Mouse (Mus musculus) erythroblast, adult 5-6 weeks (primary cell): ENCODE data around the gene Card10. TPM values are rescaled to one million over a fixed set of nuclear protein-coding genes. Genes with fewer than 3 reads are reported as not detected.

Experiments used
- ATAC-seq: replicated peaks from 2 replicates; pipeline ENCODE4 v1.8.0; 2016; ENCODE audit warnings: moderate number of reproducible peaks, mild to moderate bottlenecking, moderate TSS enrichment, inconsistent platforms; ENCODE audit not compliant: poor library complexity, low FRiP score, severe bottlenecking
- total RNA-seq, 2 experiments: library from RNA; stranded (forward) in 1 of 2; stranded (reverse) in 1 of 2; fragments of 150-400 nt in 1 of 2; fragments of 200-764, 138-1000 nt in 1 of 2; gene quantifications; 2 replicates each; pipeline versions ENCODE4 v1.2.3 to v1.2.4; 2015 to 2017; ENCODE audit warnings: low replicate concordance in 2 of 2

Card10 gene
- total RNA-seq, 2 experiments from 2014 or later: 0.58 TPM; not detected in 1

DNA sequence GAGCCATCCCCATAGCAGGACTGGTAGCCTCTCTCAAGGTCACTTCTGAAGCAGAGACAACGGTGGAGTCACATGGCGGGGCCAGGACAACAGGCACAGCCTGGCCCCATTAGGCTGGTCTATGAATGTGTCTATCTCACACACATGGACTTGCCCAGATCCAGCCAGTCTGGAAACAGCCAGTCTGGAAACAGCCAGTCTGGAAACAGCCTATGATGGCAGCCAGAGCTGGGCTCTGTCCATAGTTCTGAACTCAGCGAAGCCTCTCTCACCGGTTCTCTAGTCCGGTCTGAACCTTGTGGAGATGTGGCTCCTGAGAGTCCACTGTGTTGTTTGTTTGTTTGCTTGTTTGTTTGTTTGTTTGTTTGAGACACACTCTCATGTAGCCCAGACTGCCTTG, 53.0 kb downstream of the Card10 start:
- ATAC-seq: no peak

DNA sequence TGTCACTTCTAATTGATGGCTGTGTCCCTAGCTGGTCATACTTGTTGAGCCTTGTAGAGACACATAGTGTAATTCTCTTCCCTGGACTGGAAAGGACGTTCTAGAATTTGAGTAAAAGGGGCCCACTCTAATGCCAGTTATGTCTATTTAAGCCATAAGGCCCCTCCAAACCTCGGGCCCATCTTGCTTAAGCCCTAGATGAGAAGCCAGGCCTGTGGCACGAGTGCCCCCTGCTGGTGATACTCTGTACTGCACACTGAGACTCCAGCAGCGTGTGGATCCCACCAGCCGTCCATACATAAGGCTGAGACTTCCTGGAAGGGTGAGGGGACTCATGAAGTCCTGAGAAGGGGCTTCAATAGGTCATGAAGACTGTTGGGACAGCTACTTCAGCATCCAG, 58.6 kb downstream of the Card10 start:
- peak; percentile 60; the same call in 1 of the 2 replicates for ATAC-seq

DNA sequence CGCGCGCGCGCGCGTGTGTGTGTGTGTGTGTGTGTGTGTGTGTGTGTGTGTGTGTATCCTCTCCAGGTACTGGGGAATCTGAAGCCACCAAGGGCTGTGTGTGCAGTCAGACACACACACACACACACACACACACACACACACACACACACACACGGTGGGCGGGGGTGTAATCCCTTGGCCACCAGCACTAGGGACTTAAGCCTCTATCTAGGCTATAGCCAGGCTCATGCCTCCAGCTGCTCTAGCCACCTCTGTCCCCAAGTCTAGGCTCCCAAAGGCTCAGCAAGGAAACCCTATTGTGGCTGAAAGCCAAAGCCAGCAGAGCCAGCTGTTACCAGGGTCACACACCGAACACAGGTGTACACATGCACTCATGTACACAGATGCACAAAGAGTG, 60.0 kb downstream of the Card10 start:
- no peak for ATAC-seq

DNA sequence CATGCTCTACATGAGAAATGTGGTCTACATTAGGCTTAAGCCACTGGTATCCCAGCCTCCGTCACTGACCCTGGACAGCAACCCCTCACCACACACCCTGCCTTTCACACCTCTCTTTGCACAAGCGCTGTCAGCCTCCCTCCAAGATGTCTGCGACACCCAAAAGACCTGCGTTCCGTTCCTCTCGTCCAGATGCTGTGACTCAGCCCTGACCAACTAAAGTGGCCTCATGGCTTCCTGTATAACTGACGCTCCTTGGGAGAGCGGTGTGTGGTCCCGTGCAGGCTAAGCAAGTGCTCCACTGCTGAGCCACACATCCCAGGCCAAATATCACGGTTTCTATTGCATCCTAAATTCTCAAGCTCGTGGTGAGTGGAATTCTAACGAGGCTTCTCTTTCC, 62.2 kb downstream of the Card10 start:
- no peak for ATAC-seq

DNA sequence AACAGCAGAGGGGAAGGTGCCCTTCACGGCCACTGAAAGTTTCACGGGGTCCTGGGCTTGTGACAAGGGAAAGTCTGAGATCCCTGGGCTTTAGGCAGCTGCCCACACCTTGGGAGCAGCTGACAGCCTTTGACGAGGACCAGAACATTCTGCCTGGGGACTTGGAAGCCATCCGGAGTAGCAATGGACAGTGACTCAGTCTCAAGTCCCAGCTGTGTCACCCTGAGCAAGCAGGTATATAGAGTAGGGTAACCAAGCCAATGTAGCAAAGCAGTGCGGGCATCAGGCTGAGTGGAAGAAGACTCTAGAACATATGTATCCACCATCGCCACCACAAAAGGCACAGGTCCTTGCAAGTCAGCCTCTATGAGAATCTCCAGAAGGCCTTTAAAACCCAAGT, 65.7 kb downstream of the Card10 start:
- ATAC-seq: no peak

DNA sequence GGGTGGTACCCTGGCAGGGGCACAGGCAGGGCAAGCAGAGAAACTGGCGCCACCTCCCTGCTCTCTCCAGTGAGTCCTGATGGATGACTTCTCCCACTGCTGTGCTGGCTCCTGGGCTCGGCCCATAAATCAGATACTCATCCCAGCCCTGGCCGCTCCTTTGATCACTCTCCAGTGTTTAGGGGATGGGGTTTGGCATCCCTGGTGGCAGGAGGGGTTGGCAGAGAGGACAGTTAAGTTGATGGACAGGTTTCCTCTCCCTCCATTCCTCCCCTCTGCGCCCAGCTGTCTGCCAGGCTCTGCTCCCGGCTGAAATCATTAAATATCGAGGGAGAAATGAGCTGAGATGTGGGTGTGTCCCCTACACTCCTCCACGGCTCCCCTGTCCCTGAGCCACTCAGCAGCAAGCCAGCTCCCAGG, 66.2 kb downstream of the Card10 start:
- no peak for ATAC-seq

DNA sequence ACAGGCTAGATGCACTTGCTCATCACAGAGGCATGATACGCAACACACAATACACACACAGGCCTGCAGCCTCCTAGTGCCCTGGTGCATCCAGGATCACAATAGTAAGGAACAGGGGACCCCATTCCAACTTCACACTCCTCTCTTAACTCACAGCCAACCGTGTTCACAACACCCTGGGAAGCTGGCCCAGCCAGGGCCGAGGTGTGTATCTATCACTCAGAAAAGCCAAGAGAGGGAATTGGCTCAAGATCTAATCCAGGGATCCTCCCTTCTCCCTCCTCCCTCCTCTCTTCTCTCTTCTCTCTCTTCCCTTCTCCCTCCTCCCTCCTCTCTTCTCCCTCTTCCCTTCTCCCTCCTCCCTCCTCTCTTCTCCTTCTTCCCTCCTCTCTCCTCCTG, 66.7 kb downstream of the Card10 start:
- no peak for ATAC-seq

DNA sequence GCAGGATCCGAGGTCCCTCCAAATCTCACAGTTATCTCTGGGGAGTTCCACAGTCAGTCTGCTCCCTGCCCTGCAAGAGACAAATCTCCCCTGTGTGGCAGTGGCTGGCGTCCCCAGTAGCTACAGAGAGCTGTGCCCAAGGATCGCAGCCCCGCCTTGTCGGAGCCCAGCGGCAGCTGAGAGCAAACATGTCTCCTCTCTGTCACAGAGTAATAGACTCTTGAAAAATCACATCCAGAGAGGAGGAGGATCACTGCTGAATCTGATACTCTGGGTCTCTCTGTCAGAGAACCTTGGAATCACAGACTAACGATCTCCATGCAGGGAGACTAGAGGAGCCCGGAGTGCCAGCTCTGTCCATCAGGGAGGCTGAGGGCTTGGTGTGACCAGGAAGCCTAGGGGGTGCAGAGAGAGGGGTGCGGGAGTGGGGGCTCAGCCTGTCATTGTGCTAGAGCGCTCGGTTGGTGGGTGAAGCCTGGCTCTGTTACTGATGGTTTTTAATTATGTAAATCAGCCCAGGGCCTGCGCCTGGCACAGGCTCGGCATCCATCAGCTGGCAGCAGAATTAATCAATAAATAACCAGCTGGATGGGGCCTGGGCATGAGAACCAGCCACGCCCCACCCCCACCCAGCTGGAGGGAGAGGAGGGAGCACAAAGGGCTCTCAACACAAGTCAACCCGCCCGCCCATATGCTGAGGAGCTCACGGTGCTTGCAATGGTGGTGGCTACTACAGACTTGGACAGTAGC, 67.2 kb downstream of the Card10 start:
- no peak for ATAC-seq

DNA sequence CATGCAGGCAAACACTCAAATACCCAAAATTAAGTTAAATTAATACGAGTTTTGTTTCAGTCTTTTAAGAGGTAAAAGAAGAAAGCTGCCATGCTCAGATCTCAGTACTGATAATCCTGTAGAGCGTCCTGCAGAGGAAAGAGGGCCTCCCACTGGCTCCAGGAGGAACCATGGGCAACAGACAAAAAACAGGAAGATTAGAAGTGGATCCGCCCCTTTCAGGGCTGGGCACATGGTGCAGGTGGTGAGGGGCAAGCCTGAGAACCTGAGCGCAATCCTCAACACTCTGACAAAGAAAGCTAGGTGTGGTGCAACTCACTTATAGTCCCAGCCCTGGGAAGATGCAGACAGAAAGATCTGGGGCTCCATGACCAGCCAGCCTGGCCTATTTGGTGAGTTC, 71.0 kb downstream of the Card10 start:
- ATAC-seq: no peak

DNA sequence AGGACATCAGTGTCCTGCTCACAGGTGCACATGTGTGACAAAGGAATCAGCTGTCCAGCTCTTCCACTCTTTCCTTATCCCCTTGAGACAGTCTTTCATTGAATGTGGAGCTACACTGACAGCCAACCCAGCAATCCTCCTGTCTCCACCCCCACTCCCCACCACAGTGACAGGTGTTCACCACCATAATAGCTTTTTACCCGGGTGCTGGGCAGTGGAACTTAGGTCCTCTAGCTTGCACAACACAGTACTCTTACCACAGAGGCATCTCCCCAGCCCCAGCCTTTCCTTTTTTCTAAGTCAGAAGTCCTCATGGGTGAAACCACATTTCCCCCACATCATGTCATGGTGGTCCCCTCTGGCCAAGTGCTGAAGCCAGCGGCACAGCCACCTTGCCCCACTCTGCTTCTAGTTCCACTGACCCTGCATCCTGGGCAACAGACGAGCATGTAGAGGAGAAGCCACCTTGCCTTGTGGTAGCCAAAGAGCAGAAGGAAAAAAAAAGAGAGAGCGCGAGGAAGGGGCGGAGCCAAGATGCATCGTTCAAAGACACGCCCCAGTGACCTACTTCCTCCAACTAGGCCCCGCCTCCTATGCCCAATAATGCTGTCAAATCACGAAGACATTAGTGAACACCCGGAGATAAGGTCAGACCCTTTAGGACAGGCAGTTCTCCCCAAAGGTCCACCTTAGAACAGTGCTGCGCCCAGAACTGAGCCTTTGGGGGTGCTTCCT, 72.4 kb downstream of the Card10 start:
- ATAC-seq: no peak

DNA sequence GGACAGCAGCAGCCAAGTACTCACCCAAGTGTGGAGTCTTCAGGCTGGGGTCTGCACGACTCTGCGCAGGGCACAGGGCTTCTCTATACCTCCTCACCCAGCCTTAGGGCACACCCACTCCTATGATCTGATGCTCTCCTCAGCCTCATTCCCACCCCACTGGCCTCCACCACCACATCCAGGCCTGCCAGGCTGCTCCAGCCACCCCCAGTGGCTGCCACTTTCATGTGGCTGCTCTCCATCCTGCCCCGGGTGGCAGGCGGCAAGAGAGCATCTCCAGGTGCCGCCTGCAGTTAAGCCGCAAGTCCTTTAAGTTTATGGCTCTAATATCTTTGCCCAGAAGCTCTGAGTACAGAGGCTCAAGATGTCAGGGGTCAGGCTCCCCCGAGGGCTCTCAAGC, 76.1 kb downstream of the Card10 start:
- no peak for ATAC-seq

Other genes with a start within 250 kb of the Card10 start
- 142 and 153 TPM in 2 replicates for gene Rac2, start 230.3 kb downstream of the Card10 start, total RNA-seq (2015; ENCODE audit: low replicate concordance)
- 34.3 and 78.9 TPM in 2 replicates for gene Rac2, start 230.3 kb downstream of the Card10 start, total RNA-seq (2017; ENCODE audit: low replicate concordance)
- 17.1 and 19.4 TPM in 2 replicates for gene Cyth4, start 206.0 kb downstream of the Card10 start, total RNA-seq (2015; ENCODE audit: low replicate concordance)
- 18.1 and 20.1 TPM in 2 replicates for gene Cyth4, start 206.0 kb downstream of the Card10 start, total RNA-seq (2017; ENCODE audit: low replicate concordance)
- not detected in 2 replicates for gene Elfn2, start 84.3 kb downstream of the Card10 start, total RNA-seq (2015; ENCODE audit: low replicate concordance)
- gene Elfn2, start 84.3 kb downstream of the Card10 start, total RNA-seq (2017; ENCODE audit: low replicate concordance): 0.09 TPM in 1 of 2 replicates, not detected in the other
- 0.38 and 1.7 TPM in 2 replicates for gene Mfng, start 29.6 kb downstream of the Card10 start, total RNA-seq (2015; ENCODE audit: low replicate concordance)
- gene Mfng, start 29.6 kb downstream of the Card10 start, total RNA-seq (2017; ENCODE audit: low replicate concordance): 0.17 and 0.98 TPM in 2 replicates
- gene Cdc42ep1, start 39.6 kb upstream of the Card10 start, total RNA-seq (2015; ENCODE audit: low replicate concordance): not detected in 2 replicates
- 0.70 TPM in 1 of 2 replicates, not detected in the other for gene Cdc42ep1, start 39.6 kb upstream of the Card10 start, total RNA-seq (2017; ENCODE audit: low replicate concordance)
- gene Lgals2, start 52.5 kb upstream of the Card10 start, total RNA-seq (2015; ENCODE audit: low replicate concordance): not detected in 2 replicates
- not detected in 2 replicates for gene Lgals2, start 52.5 kb upstream of the Card10 start, total RNA-seq (2017; ENCODE audit: low replicate concordance)
- 6.5 and 17.1 TPM in 2 replicates for gene Gga1, start 74.1 kb upstream of the Card10 start, total RNA-seq (2015; ENCODE audit: low replicate concordance)
- gene Gga1, start 74.1 kb upstream of the Card10 start, total RNA-seq (2017; ENCODE audit: low replicate concordance): 3.5 and 3.7 TPM in 2 replicates
- gene Gm49510, start 96.6 kb upstream of the Card10 start, total RNA-seq (2015; ENCODE audit: low replicate concordance): not detected in 2 replicates
- 0.56 and 0.77 TPM in 2 replicates for gene Gm49510, start 96.6 kb upstream of the Card10 start, total RNA-seq (2017; ENCODE audit: low replicate concordance)
- gene Sh3bp1, start 96.7 kb upstream of the Card10 start, total RNA-seq (2015; ENCODE audit: low replicate concordance): 13.6 and 15.2 TPM in 2 replicates
- 4.5 and 8.8 TPM in 2 replicates for gene Sh3bp1, start 96.7 kb upstream of the Card10 start, total RNA-seq (2017; ENCODE audit: low replicate concordance)
- 2.7 and 9.4 TPM in 2 replicates for gene Pdxp, start 110.9 kb upstream of the Card10 start, total RNA-seq (2015; ENCODE audit: low replicate concordance)
- not detected in 2 replicates for gene Pdxp, start 110.9 kb upstream of the Card10 start, total RNA-seq (2017; ENCODE audit: low replicate concordance)
- 46.1 and 56.2 TPM in 2 replicates for gene Lgals1, start 123.7 kb upstream of the Card10 start, total RNA-seq (2015; ENCODE audit: low replicate concordance)
- 77.5 and 79.0 TPM in 2 replicates for gene Lgals1, start 123.7 kb upstream of the Card10 start, total RNA-seq (2017; ENCODE audit: low replicate concordance)
- 1.5 and 6.1 TPM in 2 replicates for gene Nol12, start 131.9 kb upstream of the Card10 start, total RNA-seq (2015; ENCODE audit: low replicate concordance)
- 7.6 and 10.7 TPM in 2 replicates for gene Nol12, start 131.9 kb upstream of the Card10 start, total RNA-seq (2017; ENCODE audit: low replicate concordance)
- 42.6 and 43.6 TPM in 2 replicates for gene Triobp, start 144.7 kb upstream of the Card10 start, total RNA-seq (2015; ENCODE audit: low replicate concordance)
- 16.3 and 20.9 TPM in 2 replicates for gene Triobp, start 144.7 kb upstream of the Card10 start, total RNA-seq (2017; ENCODE audit: low replicate concordance)
- 6.5 and 8.6 TPM in 2 replicates for gene H1f0, start 225.4 kb upstream of the Card10 start, total RNA-seq (2015; ENCODE audit: low replicate concordance)
- 8.2 and 20.5 TPM in 2 replicates for gene H1f0, start 225.4 kb upstream of the Card10 start, total RNA-seq (2017; ENCODE audit: low replicate concordance)
- not detected in 2 replicates for gene Galr3, start 238.8 kb upstream of the Card10 start, total RNA-seq (2015; ENCODE audit: low replicate concordance)
- not detected in 2 replicates for gene Galr3, start 238.8 kb upstream of the Card10 start, total RNA-seq (2017; ENCODE audit: low replicate concordance)